Mouse (Mus musculus) kidney, embryonic 14.5 days (tissue): ENCODE results near the gene Pdp2. TPM values are rescaled to one million over a fixed set of nuclear protein-coding genes. Genes with fewer than 3 reads are reported as not detected.
A peak's percentile ranks its signal among the peaks of the same experiment; 100 is the strongest.
"Not testable (repeated sequence)": the region's sequence is repeated elsewhere in the genome, so short reads cannot be mapped to it uniquely, and the experiment has no call there.

Experiments
- ATAC-seq: fragments of 200-750 bp; cut with Nextera tagmentation; 2 replicates; pipeline ENCODE4 v1.8.0; 2017; ENCODE audit warnings: moderate number of reproducible peaks, mild to moderate bottlenecking, moderate TSS enrichment, moderate library complexity; ENCODE audit not compliant: low FRiP score, low TSS enrichment
- H3K27ac ChIP-seq: fragments of 300-500 bp; sonication (generic); 2 replicates; pipeline ENCODE4 v1.5.1; 2014; ENCODE audit warnings: low read depth, mild to moderate bottlenecking, low read length, moderate library complexity, mixed read lengths
- H3K27me3 ChIP-seq: fragments of 300-500 bp; sonication (generic); 2 replicates; pipeline ENCODE4 v1.6.1; 2014; ENCODE audit warnings: mild to moderate bottlenecking, low read length; ENCODE audit not compliant: control insufficient read depth, insufficient read depth
- H3K36me3 ChIP-seq: fragments of 300-500 bp; sonication (generic); 2 replicates; pipeline ENCODE4 v1.6.1; 2014; ENCODE audit warnings: low read length, mixed read lengths; ENCODE audit not compliant: control insufficient read depth, insufficient read depth
- H3K4me1 ChIP-seq: fragments of 300-500 bp; sonication (generic); 2 replicates; pipeline ENCODE4 v1.6.1; 2014; ENCODE audit warnings: low read length, mixed read lengths; ENCODE audit not compliant: control insufficient read depth, insufficient read depth
- H3K4me2 ChIP-seq: fragments of 300-500 bp; sonication (generic); replicated peaks from 2 replicates; pipeline ENCODE4 v1.6.1; 2014; ENCODE audit warnings: low read depth, mild to moderate bottlenecking, low read length
- H3K4me3 ChIP-seq: fragments of 300-500 bp; sonication (generic); 2 replicates; pipeline ENCODE4 v1.5.1; 2014; ENCODE audit warnings: mild to moderate bottlenecking, low read length
- H3K9ac ChIP-seq: fragments of 300-500 bp; sonication (generic); 2 replicates; pipeline ENCODE4 v1.6.1; 2014; ENCODE audit warnings: low read depth, mild to moderate bottlenecking, low read length, moderate library complexity
- H3K9me3 ChIP-seq: fragments of 300-500 bp; sonication (generic); 2 replicates; pipeline ENCODE4 v1.6.1; 2016; ENCODE audit warnings: low read length; ENCODE audit not compliant: control insufficient read depth
- WGBS: fragments of 180-500 bp; shearing (Covaris S2); extraction: QIAGEN DNeasy Blood & Tissue Kit; methylation state at CpG from one replicate; pipeline ENCODE4 v1.1.7; 2014; 5-methylcytosine and 5-hydroxymethylcytosine counted together
- polyA plus RNA-seq: library from polyadenylated mRNA; unstranded; fragments of >200 nt; fragmentation: Nextera tagmentation; extraction: Ambion mirVana; gene quantifications from 2 replicates; pipeline ENCODE4 v1.2.1, GENCODE M21; 2014

Pdp2 gene
- polyA plus RNA-seq, 1 experiment from 2014 or later = 18.7 TPM

GRCm38 (mm10) chr8:104569559-104569958 is 21.7 kb upstream of the Pdp2 start:
- no peak for ATAC-seq
- WGBS = 38% methylated on average over 1 of the region's 1 CpGs

GRCm38 (mm10) chr8:104570436-104571343 is 20.6 kb upstream of the Pdp2 start:
- WGBS = 4% methylated on average over 26 of the region's 26 CpGs
- peak; percentile 77 for ATAC-seq

More at GRCm38 (mm10) chr8:104569559-104569958, 21.7 kb upstream of the Pdp2 start:
- Histone ChIP-seq H3K9ac (no peak overlapping the region), H3K27ac (no peak overlapping the region), H3K27me3 (no peaks in the 10 kb centered on the region), H3K4me3 (no peak overlapping the region), H3K4me1 (no peaks in the 10 kb centered on the region), H3K9me3 (no peaks in the 10 kb centered on the region), H3K36me3 (no peaks in the 10 kb centered on the region), H3K4me2 (no peak overlapping the region)

GRCm38 (mm10) chr8:104576820-104577219 is 14.4 kb upstream of the Pdp2 start:
- no peak overlapping the region for H3K9ac ChIP-seq
- H3K4me1 ChIP-seq = no peaks in the 10 kb centered on the region
- H3K4me3 ChIP-seq = no peak overlapping the region
- WGBS = 94% methylated on average over 3 of the region's 3 CpGs
- no peak overlapping the region for H3K27ac ChIP-seq
- no peak overlapping the region for H3K4me2 ChIP-seq
- no peak for ATAC-seq
- H3K36me3 ChIP-seq = no peaks in the 10 kb centered on the region
- no peaks in the 10 kb centered on the region for H3K27me3 ChIP-seq
- H3K9me3 ChIP-seq = no peaks in the 10 kb centered on the region

More at GRCm38 (mm10) chr8:104570436-104571343, 20.6 kb upstream of the Pdp2 start:
- no peak overlapping the region for H3K27ac ChIP-seq
- H3K36me3 ChIP-seq = no peaks in the 10 kb centered on the region
- H3K4me3 ChIP-seq = peak overlapping the region; percentile 35
- H3K27me3 ChIP-seq = no peaks in the 10 kb centered on the region
- H3K9ac ChIP-seq = peak overlapping the region; percentile 14; the same call in 1 of the 2 replicates
- H3K9me3 ChIP-seq = no peaks in the 10 kb centered on the region
- H3K4me2 ChIP-seq = peak overlapping the region; percentile 61
- H3K4me1 ChIP-seq = no peaks in the 10 kb centered on the region

GRCm38 (mm10) chr8:104577606-104578005 is 13.6 kb upstream of the Pdp2 start:
- H3K27me3 ChIP-seq, ATAC-seq, H3K36me3 ChIP-seq, H3K4me2 ChIP-seq, H3K4me3 ChIP-seq, H3K27ac ChIP-seq, H3K4me1 ChIP-seq, H3K9me3 ChIP-seq, H3K9ac ChIP-seq: not testable (repeated sequence)
- WGBS = 81% methylated on average over 17 of the region's 17 CpGs

- H3K9ac ChIP-seq = no peak overlapping the region
- peaks cover 3% of the 10 kb centered on the region; the same call in 1 of the 2 replicates for H3K9me3 ChIP-seq
- no peaks in the 10 kb centered on the region for H3K27me3 ChIP-seq
- H3K27ac ChIP-seq = no peak overlapping the region
- no peaks in the 10 kb centered on the region for H3K36me3 ChIP-seq
- H3K4me2 ChIP-seq = no peak overlapping the region
- WGBS = 60% methylated on average over 1 of the region's 1 CpGs
- no peak for ATAC-seq
- H3K4me1 ChIP-seq = no peaks in the 10 kb centered on the region
- no peak overlapping the region for H3K4me3 ChIP-seq
Observed at GRCm38 (mm10) chr8:104584522-104584921, 6.7 kb upstream of the Pdp2 start.

GRCm38 (mm10) chr8:104590284-104590683 is 967 bp upstream of the Pdp2 start:
- Histone ChIP-seq H3K4me1 (0 out of 2 replicates have a peak, but pooled peaks cover 6% of the 10 kb centered on the region), H3K36me3 (peaks cover 20% of the 10 kb centered on the region), H3K9ac (no peak overlapping the region), H3K27me3 (no peaks in the 10 kb centered on the region), H3K4me3 (no peak overlapping the region), H3K4me2 (no peak overlapping the region), H3K9me3 (no peaks in the 10 kb centered on the region), H3K27ac (no peak overlapping the region)
- ATAC-seq = no peak
- WGBS = 97% methylated on average over 3 of the region's 3 CpGs

GRCm38 (mm10) chr8:104591856-104592255 is 605 bp downstream of the Pdp2 start:
- WGBS = under 1% methylated on average over 9 of the region's 9 CpGs
- peaks cover 20% of the 10 kb centered on the region for H3K36me3 ChIP-seq
- H3K4me2 ChIP-seq = peak overlapping the region; percentile 73
- H3K27ac ChIP-seq = 0 out of 2 replicates have a peak overlapping the region, but pooled peaks have one; percentile 74
- H3K4me3 ChIP-seq = peak overlapping the region; percentile 78
- peak overlapping the region; percentile 72 for H3K9ac ChIP-seq
- no peaks in the 10 kb centered on the region for H3K9me3 ChIP-seq
- no peak for ATAC-seq
- no peaks in the 10 kb centered on the region for H3K27me3 ChIP-seq
- peaks cover 11% of the 10 kb centered on the region; the same call in 1 of the 2 replicates for H3K4me1 ChIP-seq

- H3K27ac ChIP-seq = no peak overlapping the region
- H3K4me3 ChIP-seq = peak overlapping the region; percentile 78; the same call in 1 of the 2 replicates
- H3K27me3 ChIP-seq = no peaks in the 10 kb centered on the region
- WGBS = 60% methylated on average over 6 of the region's 6 CpGs
- H3K36me3 ChIP-seq = peaks cover 20% of the 10 kb centered on the region
- ATAC-seq = no peak
- no peak overlapping the region for H3K9ac ChIP-seq
- H3K4me1 ChIP-seq = peaks cover 15% of the 10 kb centered on the region; the same call in 1 of the 2 replicates
- peak overlapping the region; percentile 73 for H3K4me2 ChIP-seq
- no peaks in the 10 kb centered on the region for H3K9me3 ChIP-seq
Observed at GRCm38 (mm10) chr8:104592566-104592965, 1.3 kb downstream of the Pdp2 start.
